Mouse (Mus musculus) stomach, embryonic 14.5 days (tissue): ENCODE data around the gene Enah. TPM values are rescaled to one million over a fixed set of nuclear protein-coding genes. Genes with fewer than 3 reads are reported as not detected.

ENCODE experiments used
- ATAC-seq: fragments of 200-750 bp; cut with Nextera tagmentation; 2 replicates; pipeline ENCODE4 v1.8.0; 2017; ENCODE audit warnings: low read depth, moderate TSS enrichment; ENCODE audit not compliant: insufficient number of reproducible peaks, insufficient read depth, low FRiP score
- H3K27ac ChIP-seq: fragments of 300-500 bp; sonication (generic); 2 replicates; pipeline ENCODE4 v1.5.1; 2014; ENCODE audit warnings: mild to moderate bottlenecking, low read length, moderate library complexity, mixed read lengths
- H3K27me3 ChIP-seq: fragments of 300-500 bp; sonication (generic); 2 replicates; pipeline ENCODE4 v1.6.1; 2014; ENCODE audit warnings: low read length, control low read depth, mixed read lengths; ENCODE audit not compliant: control insufficient read depth, insufficient read depth
- H3K36me3 ChIP-seq: fragments of 300-500 bp; sonication (generic); 2 replicates; pipeline ENCODE4 v1.6.1; 2014; ENCODE audit warnings: mild to moderate bottlenecking, control low read depth, low read length, moderate library complexity, mixed read lengths; ENCODE audit not compliant: control insufficient read depth, insufficient read depth
- H3K4me1 ChIP-seq: fragments of 300-500 bp; sonication (generic); 2 replicates; pipeline ENCODE4 v1.6.1; 2014; ENCODE audit warnings: low read length, control low read depth, mixed read lengths; ENCODE audit not compliant: control insufficient read depth, insufficient read depth
- H3K4me2 ChIP-seq: fragments of 300-500 bp; sonication (generic); replicated peaks from 2 replicates; pipeline ENCODE4 v1.6.1; 2014; ENCODE audit warnings: low read depth, low read length, control low read depth
- H3K4me3 ChIP-seq: fragments of 300-500 bp; sonication (generic); 2 replicates; pipeline ENCODE4 v1.5.1; 2014; ENCODE audit warnings: low read depth, low read length, control low read depth
- H3K9ac ChIP-seq: fragments of 300-500 bp; sonication (generic); replicated peaks from 2 replicates; pipeline ENCODE4 v1.6.1; 2014; ENCODE audit warnings: low read depth, mild to moderate bottlenecking, control low read depth, low read length, moderate library complexity, mixed read lengths
- H3K9me3 ChIP-seq: fragments of 300-500 bp; sonication (generic); 2 replicates; pipeline ENCODE4 v1.6.1; 2016; ENCODE audit warnings: low read depth, low read length, control low read depth; ENCODE audit not compliant: control insufficient read depth
- WGBS: fragments of 180-500 bp; shearing (Covaris S2); extraction: QIAGEN DNeasy Blood & Tissue Kit; methylation state at CpG from one replicate; pipeline ENCODE4 v1.1.7; 2014; 5-methylcytosine and 5-hydroxymethylcytosine counted together
- polyA plus RNA-seq: library from polyadenylated mRNA; unstranded; fragments of >200 nt; fragmentation: Nextera tagmentation; extraction: Ambion mirVana; gene quantifications from 2 replicates; pipeline ENCODE4 v1.2.1, GENCODE M21; 2014

The Enah gene
- polyA plus RNA-seq, result 34.6 and 39.2 TPM in 2 replicates

- peak within 1 kb of the TSS; percentile 62 for H3K4me2 ChIP-seq
- H3K4me3 ChIP-seq, result peak within 1 kb of the TSS; percentile 71
- peak within 1 kb of the TSS; percentile 95 for H3K9ac ChIP-seq
- ATAC-seq, result peak; percentile 78
- under 1% methylated on average over 63 of the region's 109 CpGs for WGBS
- H3K27ac ChIP-seq, result peak within 1 kb of the TSS; percentile 92
- H3K36me3 ChIP-seq, result no peaks in the 10 kb centered on the region
- no peaks in the 10 kb centered on the region for H3K4me1 ChIP-seq
- no peaks in the 10 kb centered on the region for H3K9me3 ChIP-seq
- no peaks in the 10 kb centered on the region for H3K27me3 ChIP-seq
These were observed at the start of gene Enah for GRCm38 (mm10) chr1:182019926-182020801. Gene Enah, minus strand, starts transcription at chr1:182019990.

- no peaks in the 10 kb centered on the region for H3K4me1 ChIP-seq
- H3K27ac ChIP-seq, result no peak overlapping the region
- 79% methylated on average over 7 of the region's 7 CpGs for WGBS
- H3K9ac ChIP-seq, result no peak overlapping the region
- no peak overlapping the region for H3K4me2 ChIP-seq
- no peak for ATAC-seq
- no peak overlapping the region for H3K4me3 ChIP-seq
- H3K36me3 ChIP-seq, result no peaks in the 10 kb centered on the region
- H3K9me3 ChIP-seq, result no peaks in the 10 kb centered on the region
- no peaks in the 10 kb centered on the region for H3K27me3 ChIP-seq
These were observed 48.3 kb upstream of the Enah start for GRCm38 (mm10) chr1:182068136-182068535.

- WGBS, result 61% methylated on average over 9 of the region's 9 CpGs
- no peak overlapping the region for H3K4me2 ChIP-seq
These were observed 47.0 kb upstream of the Enah start for GRCm38 (mm10) chr1:182066527-182067465.

GRCm38 (mm10) chr1:182063716-182064115, 43.9 kb upstream of the Enah start:
- 76% methylated on average over 8 of the region's 8 CpGs for WGBS
- H3K4me1 ChIP-seq, result no peaks in the 10 kb centered on the region
- no peaks in the 10 kb centered on the region for H3K36me3 ChIP-seq
- H3K4me3 ChIP-seq, result no peak overlapping the region
- H3K9me3 ChIP-seq, result no peaks in the 10 kb centered on the region
- ATAC-seq, result no peak
- no peaks in the 10 kb centered on the region for H3K27me3 ChIP-seq
- no peak overlapping the region for H3K9ac ChIP-seq
- H3K27ac ChIP-seq, result no peak overlapping the region
- no peak overlapping the region for H3K4me2 ChIP-seq

More at GRCm38 (mm10) chr1:182066527-182067465, 47.0 kb upstream of the Enah start:
- H3K4me1 ChIP-seq, result no peaks in the 10 kb centered on the region
- H3K9ac ChIP-seq, result no peak overlapping the region
- H3K27ac ChIP-seq, result no peak overlapping the region
- H3K9me3 ChIP-seq, result no peaks in the 10 kb centered on the region
- ATAC-seq, result no peak
- no peak overlapping the region for H3K4me3 ChIP-seq
- no peaks in the 10 kb centered on the region for H3K36me3 ChIP-seq
- no peaks in the 10 kb centered on the region for H3K27me3 ChIP-seq

GRCm38 (mm10) chr1:182062801-182063200, 43.0 kb upstream of the Enah start:
- Histone ChIP-seq H3K9me3 (no peaks in the 10 kb centered on the region), H3K27me3 (no peaks in the 10 kb centered on the region), H3K36me3 (no peaks in the 10 kb centered on the region), H3K27ac (no peak overlapping the region), H3K9ac (no peak overlapping the region), H3K4me3 (no peak overlapping the region), H3K4me2 (no peak overlapping the region), H3K4me1 (no peaks in the 10 kb centered on the region)
- no peak for ATAC-seq
- WGBS, result 95% methylated on average over 8 of the region's 8 CpGs

GRCm38 (mm10) chr1:182061203-182061602, 41.4 kb upstream of the Enah start:
- 78% methylated on average over 4 of the region's 4 CpGs for WGBS
- H3K4me2 ChIP-seq, result no peak overlapping the region
- H3K4me1 ChIP-seq, result no peaks in the 10 kb centered on the region
- H3K9ac ChIP-seq, result no peak overlapping the region
- no peak overlapping the region for H3K4me3 ChIP-seq
- H3K36me3 ChIP-seq, result no peaks in the 10 kb centered on the region
- ATAC-seq, result 0 out of 2 replicates have a peak, but pooled peaks have one; percentile 58
- H3K9me3 ChIP-seq, result no peaks in the 10 kb centered on the region
- no peak overlapping the region for H3K27ac ChIP-seq
- H3K27me3 ChIP-seq, result no peaks in the 10 kb centered on the region

- 67% methylated on average over 5 of the region's 5 CpGs for WGBS
- H3K27ac ChIP-seq, result no peak overlapping the region
- no peak for ATAC-seq
- no peaks in the 10 kb centered on the region for H3K9me3 ChIP-seq
- no peak overlapping the region for H3K4me3 ChIP-seq
- H3K4me1 ChIP-seq, result peaks cover 5% of the 10 kb centered on the region; the same call in 1 of the 2 replicates
- H3K27me3 ChIP-seq, result no peaks in the 10 kb centered on the region
- H3K36me3 ChIP-seq, result no peaks in the 10 kb centered on the region
- H3K4me2 ChIP-seq, result no peak overlapping the region
- H3K9ac ChIP-seq, result no peak overlapping the region
These were observed 40.0 kb upstream of the Enah start for GRCm38 (mm10) chr1:182059806-182060205.

- 73% methylated on average over 6 of the region's 6 CpGs for WGBS
- Histone ChIP-seq H3K36me3 (no peaks in the 10 kb centered on the region), H3K27ac (no peak overlapping the region), H3K9ac (no peak overlapping the region), H3K4me2 (no peak overlapping the region), H3K4me1 (peaks cover 5% of the 10 kb centered on the region; the same call in 1 of the 2 replicates), H3K9me3 (no peaks in the 10 kb centered on the region), H3K27me3 (no peaks in the 10 kb centered on the region), H3K4me3 (no peak overlapping the region)
- ATAC-seq, result no peak
These were observed 38.2 kb upstream of the Enah start for GRCm38 (mm10) chr1:182057998-182058397.
